Mouse (Mus musculus) myocyte (in vitro differentiated cells): ENCODE data around the gene Krt76.

ENCODE experiments used
- CEBPB ChIP-seq: IDR thresholded peaks from 2 replicates; pipeline ENCODE4 v1.6.1; 2011; ENCODE audit warnings: mild to moderate bottlenecking, moderate library complexity; ENCODE audit not compliant: poor library complexity, insufficient read depth, severe bottlenecking
- E2F4 ChIP-seq: IDR thresholded peaks from one replicate; pipeline ENCODE4 v1.6.1; 2011; ENCODE audit warnings: mild to moderate bottlenecking, control low read depth, moderate library complexity; ENCODE audit not compliant: insufficient read depth
- MAX ChIP-seq: IDR thresholded peaks from one replicate; pipeline ENCODE4 v1.6.1; 2011; ENCODE audit warnings: low read depth, mild to moderate bottlenecking, control low read depth
- MYOD1 ChIP-seq, 3 experiments: IDR thresholded peaks; one replicate each; pipeline ENCODE4 v1.6.1; 2011; ENCODE audit warnings: control low read depth in 2 of 3, low read depth in 2 of 3, mild to moderate bottlenecking in 2 of 3, moderate library complexity in 1 of 3; ENCODE audit not compliant: insufficient read length in 2 of 3, control insufficient read depth in 1 of 3
- MYOG ChIP-seq, 3 experiments: IDR thresholded peaks; one replicate each; pipeline ENCODE4 v1.6.1; 2011; ENCODE audit warnings: control low read depth in 2 of 3, low read depth in 2 of 3, mild to moderate bottlenecking in 2 of 3; ENCODE audit not compliant: insufficient read length in 2 of 3, control insufficient read depth in 1 of 3, insufficient read depth in 1 of 3
- POLR2A ChIP-seq: IDR thresholded peaks from one replicate; pipeline ENCODE4 v1.6.1; 2011; ENCODE audit warnings: low read depth, mild to moderate bottlenecking, control low read depth, moderate library complexity; ENCODE audit not compliant: insufficient read length
- POLR2AphosphoS2 ChIP-seq: IDR thresholded peaks from one replicate; pipeline ENCODE4 v1.6.1; 2011; ENCODE audit warnings: low read depth, control low read depth; ENCODE audit not compliant: insufficient read length
- REST ChIP-seq: IDR thresholded peaks from one replicate; pipeline ENCODE4 v1.6.1; 2011; ENCODE audit warnings: mild to moderate bottlenecking, control low read depth, moderate library complexity; ENCODE audit not compliant: insufficient read depth, insufficient read length
- SRF ChIP-seq: IDR thresholded peaks from one replicate; pipeline ENCODE4 v1.6.1; 2011; ENCODE audit warnings: low read depth; ENCODE audit not compliant: control insufficient read depth, insufficient read length
- TCF12 ChIP-seq: IDR thresholded peaks from one replicate; pipeline ENCODE4 v1.6.1; 2011; ENCODE audit warnings: mild to moderate bottlenecking, control low read depth; ENCODE audit not compliant: poor library complexity, insufficient read depth, severe bottlenecking
- TCF3 ChIP-seq: IDR thresholded peaks from one replicate; pipeline ENCODE4 v1.6.1; 2011; ENCODE audit warnings: low read depth, control low read depth; ENCODE audit not compliant: insufficient read length
- USF1 ChIP-seq: IDR thresholded peaks from one replicate; pipeline ENCODE4 v1.6.1; 2011; ENCODE audit warnings: low read depth, mild to moderate bottlenecking, control low read depth, moderate library complexity

- TF ChIP-seq POLR2A = no peak
- TF ChIP-seq REST = no peak
- no peak for TF ChIP-seq MYOG (IDR thresholded peaks at IDR 0.05; ENCODE audit: control insufficient read depth in 1 of 3, insufficient read depth in 1 of 3, insufficient read length in 2 of 3, low read depth in 2 of 3)
- TF ChIP-seq POLR2AphosphoS2 = no peak
- TF ChIP-seq TCF12 = no peak
- TF ChIP-seq USF1 = no peak
- no peak for TF ChIP-seq CEBPB
- TF ChIP-seq MAX = no peak
- no peak for TF ChIP-seq MYOD1 (IDR thresholded peaks at IDR 0.05; ENCODE audit: control insufficient read depth in 1 of 3, insufficient read length in 2 of 3, low read depth in 2 of 3)
- TF ChIP-seq E2F4 = no peak
- no peak for TF ChIP-seq TCF3
- no peak for TF ChIP-seq SRF
Measured at GRCm38 (mm10) chr15:101925041-101925440, 32.3 kb upstream of the Krt76 start.
